Mouse (Mus musculus): ENCODE data around the gene A1cf. TPM values are rescaled to one million over a fixed set of nuclear protein-coding genes. Genes with fewer than 3 reads are reported as not detected.

A1cf gene
- polyA plus RNA-seq, 1 experiment: 0.03 TPM

DNA sequence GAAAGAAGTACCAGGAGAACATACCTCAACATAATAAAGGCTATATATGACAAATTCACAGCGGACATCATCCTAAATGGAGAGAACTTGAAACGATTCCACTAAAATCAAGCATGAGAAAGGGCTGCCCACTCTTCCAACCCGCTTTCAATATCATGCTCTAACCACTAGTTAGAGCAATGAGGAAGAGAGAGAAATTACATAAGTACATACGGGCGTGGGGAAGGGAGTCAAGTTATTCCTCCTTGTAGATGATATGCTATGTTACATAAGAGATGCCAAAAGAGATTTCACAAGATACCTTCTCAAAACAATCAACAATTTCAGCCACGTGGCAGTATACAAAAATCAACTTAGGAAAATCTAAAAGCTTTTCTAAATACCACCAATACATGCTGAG lies 122.5 kb downstream of the A1cf start:
- no peaks in the 10 kb centered on the region for H3K4me1 ChIP-seq (ENCODE audit: control insufficient read depth, insufficient read depth, low read length)
- DNase-seq: no peak
- no peak overlapping the region for H3K27ac ChIP-seq (ENCODE audit: insufficient read depth, low read length)
- no peak for TF ChIP-seq CTCF (IDR thresholded peaks at IDR 0.05; ENCODE audit: borderline replicate concordance, insufficient read depth, low read depth, low read length)
- H3K27me3 ChIP-seq (ENCODE audit: control insufficient read depth, insufficient read depth, low read length): no peaks in the 10 kb centered on the region
- no peak overlapping the region for H3K4me3 ChIP-seq (replicated peaks; ENCODE audit: insufficient read depth, low read depth, low read length)
- WGBS: 94% methylated on average over 6 of the region's 6 CpGs

DNA sequence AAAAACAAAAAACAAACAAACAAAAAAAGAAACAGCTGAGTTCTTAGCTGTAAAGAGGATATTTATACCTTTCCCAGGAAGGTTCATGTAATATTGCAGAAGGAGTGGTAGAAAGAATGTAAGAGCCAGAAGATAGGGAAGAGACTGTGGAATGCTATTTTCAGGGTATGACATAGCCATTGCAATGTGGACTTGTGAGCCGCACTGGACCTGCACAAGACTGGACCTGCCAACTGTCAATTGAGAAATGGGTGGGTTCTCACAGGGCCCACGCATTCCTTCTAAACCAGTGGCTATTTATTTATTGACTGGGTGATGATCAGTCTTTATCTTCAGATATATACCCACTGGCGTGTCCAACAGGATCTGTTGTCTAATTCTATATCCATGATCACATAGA lies 128.4 kb downstream of the A1cf start:
- WGBS: 91% methylated on average over 3 of the region's 3 CpGs
- no peak for TF ChIP-seq POLR2A (IDR thresholded peaks at IDR 0.05; ENCODE audit: borderline replicate concordance, insufficient read depth, low read length)
- no peak for TF ChIP-seq CTCF (IDR thresholded peaks at IDR 0.05; ENCODE audit: borderline replicate concordance, insufficient read depth, low read depth, low read length)
- no peak for DNase-seq
- no peak overlapping the region for H3K4me3 ChIP-seq (replicated peaks; ENCODE audit: insufficient read depth, low read depth, low read length)
- H3K27me3 ChIP-seq (ENCODE audit: control insufficient read depth, insufficient read depth, low read length): no peaks in the 10 kb centered on the region
- no peaks in the 10 kb centered on the region for H3K4me1 ChIP-seq (ENCODE audit: control insufficient read depth, insufficient read depth, low read length)
- no peak overlapping the region for H3K27ac ChIP-seq (ENCODE audit: insufficient read depth, low read length)

Other genes starting within 250 kb of the A1cf start
- gene Prkg1, start 103.7 kb upstream of the A1cf start, polyA plus RNA-seq (2012; rRNA removed): 7.3 and 9.5 TPM in 2 replicates
- gene Asah2, start 239.4 kb downstream of the A1cf start, polyA plus RNA-seq (2012; rRNA removed): 12.1 and 14.5 TPM in 2 replicates

Measured in cerebellum, adult 2 months (tissue).